Mouse (Mus musculus) intestine, embryonic 14.5 days (tissue): Measurements from ENCODE around the gene Trappc3l. TPM values are rescaled to one million over a fixed set of nuclear protein-coding genes. Genes with fewer than 3 reads are reported as not detected.

Source experiments
- ATAC-seq: fragments of 200-750 bp; cut with Nextera tagmentation; replicated peaks from 2 replicates; pipeline ENCODE4 v1.8.0; 2017; ENCODE audit warnings: low read depth, moderate number of reproducible peaks, moderate TSS enrichment, moderate library complexity; ENCODE audit not compliant: low FRiP score, low TSS enrichment
- DNase-seq: peaks from one replicate; pipeline ENCODE4 v3.0.0-alpha.2; 2018; ENCODE audit warnings: low spot score
- H3K27ac ChIP-seq: fragments of 300-500 bp; sonication (generic); 2 replicates; pipeline ENCODE4 v1.5.1; 2014; ENCODE audit warnings: low read depth, mild to moderate bottlenecking, control low read depth
- H3K27me3 ChIP-seq: fragments of 300-500 bp; sonication (generic); replicated peaks from 2 replicates; pipeline ENCODE4 v1.6.1; 2014; ENCODE audit warnings: low read length, control low read depth; ENCODE audit not compliant: control insufficient read depth, insufficient read depth
- H3K36me3 ChIP-seq: fragments of 300-500 bp; sonication (generic); 2 replicates; pipeline ENCODE4 v1.6.1; 2014; ENCODE audit warnings: low read length, control low read depth; ENCODE audit not compliant: control insufficient read depth, insufficient read depth
- H3K4me1 ChIP-seq: fragments of 300-500 bp; sonication (generic); replicated peaks from 2 replicates; pipeline ENCODE4 v1.6.1; 2014; ENCODE audit warnings: low read length, control low read depth, mixed read lengths; ENCODE audit not compliant: control insufficient read depth, insufficient read depth
- H3K4me2 ChIP-seq: fragments of 300-500 bp; sonication (generic); 2 replicates; pipeline ENCODE4 v1.6.1; 2014; ENCODE audit warnings: low read length
- H3K4me3 ChIP-seq: fragments of 300-500 bp; sonication (generic); 2 replicates; pipeline ENCODE4 v1.5.1; 2014; ENCODE audit warnings: low read depth, low read length, control low read depth, mixed read lengths
- H3K9ac ChIP-seq: fragments of 300-500 bp; sonication (generic); 2 replicates; pipeline ENCODE4 v1.6.1; 2014; ENCODE audit warnings: mild to moderate bottlenecking, low read length
- H3K9me3 ChIP-seq: fragments of 300-500 bp; sonication (generic); 2 replicates; pipeline ENCODE4 v1.6.1; 2016; ENCODE audit warnings: low read length, control low read depth; ENCODE audit not compliant: control insufficient read depth
- WGBS: fragments of 180-500 bp; shearing (Covaris S2); extraction: QIAGEN DNeasy Blood & Tissue Kit; methylation state at CpG from one replicate; pipeline ENCODE4 v1.1.7; 2014; 5-methylcytosine and 5-hydroxymethylcytosine counted together
- polyA plus RNA-seq: library from polyadenylated mRNA; unstranded; fragments of >200 nt; fragmentation: Nextera tagmentation; extraction: Ambion mirVana; gene quantifications from 2 replicates; pipeline ENCODE4 v1.2.1, GENCODE M21; 2014

The Trappc3l gene
- polyA plus RNA-seq, 1 experiment from 2014 or later = not detected

- Histone ChIP-seq H3K9ac (no peak overlapping the region), H3K27me3 (no peaks in the 10 kb centered on the region), H3K9me3 (no peaks in the 10 kb centered on the region), H3K36me3 (no peaks in the 10 kb centered on the region), H3K4me2 (no peak overlapping the region), H3K4me3 (no peak overlapping the region), H3K27ac (no peak overlapping the region), H3K4me1 (peaks cover 7% of the 10 kb centered on the region; the same call in 1 of the 2 replicates)
- ATAC-seq = no peak
- 82% methylated on average over 5 of the region's 5 CpGs for WGBS
- DNase-seq = no peak
These were observed 37.3 kb downstream of the Trappc3l start for GRCm38 (mm10) chr10:34074522-34075200.

GRCm38 (mm10) chr10:34086514-34086913, 49.1 kb downstream of the Trappc3l start:
- Histone ChIP-seq H3K27me3 (no peaks in the 10 kb centered on the region), H3K4me2 (no peak overlapping the region), H3K4me1 (no peaks in the 10 kb centered on the region), H3K4me3 (no peak overlapping the region), H3K9me3 (no peaks in the 10 kb centered on the region), H3K36me3 (no peaks in the 10 kb centered on the region), H3K9ac (no peak overlapping the region), H3K27ac (no peak overlapping the region)
- ATAC-seq (no peak), DNase-seq (no peak)
- WGBS = 66% methylated on average over 1 of the region's 1 CpGs

- H3K4me3 ChIP-seq = no peak overlapping the region
- no peak overlapping the region for H3K27ac ChIP-seq
- no peak overlapping the region for H3K9ac ChIP-seq
- H3K27me3 ChIP-seq = no peaks in the 10 kb centered on the region
- DNase-seq = no peak
- WGBS = 84% methylated on average over 2 of the region's 2 CpGs
- no peak for ATAC-seq
- no peak overlapping the region for H3K4me2 ChIP-seq
- no peaks in the 10 kb centered on the region for H3K36me3 ChIP-seq
- no peaks in the 10 kb centered on the region for H3K9me3 ChIP-seq
- H3K4me1 ChIP-seq = no peaks in the 10 kb centered on the region
These were observed 51.1 kb downstream of the Trappc3l start for GRCm38 (mm10) chr10:34088515-34088914.

- no peaks in the 10 kb centered on the region for H3K27me3 ChIP-seq
- H3K27ac ChIP-seq = no peak overlapping the region
- no peak overlapping the region for H3K4me3 ChIP-seq
- no peak for ATAC-seq
- H3K9me3 ChIP-seq = no peaks in the 10 kb centered on the region
- no peak for DNase-seq
- no peak overlapping the region for H3K4me2 ChIP-seq
- 63% methylated on average over 3 of the region's 3 CpGs for WGBS
- no peaks in the 10 kb centered on the region for H3K4me1 ChIP-seq
- H3K36me3 ChIP-seq = no peaks in the 10 kb centered on the region
- no peak overlapping the region for H3K9ac ChIP-seq
These were observed 52.1 kb downstream of the Trappc3l start for GRCm38 (mm10) chr10:34089517-34089916.

GRCm38 (mm10) chr10:34090481-34090880, 53.1 kb downstream of the Trappc3l start:
- Histone ChIP-seq H3K36me3 (no peaks in the 10 kb centered on the region), H3K27ac (no peak overlapping the region), H3K9me3 (no peaks in the 10 kb centered on the region), H3K4me1 (no peaks in the 10 kb centered on the region), H3K27me3 (no peaks in the 10 kb centered on the region), H3K9ac (no peak overlapping the region), H3K4me2 (no peak overlapping the region), H3K4me3 (no peak overlapping the region)
- DNase-seq (no peak), ATAC-seq (no peak)
- WGBS = 81% methylated on average over 1 of the region's 1 CpGs

- ATAC-seq (no peak), DNase-seq (no peak)
- H3K9me3 ChIP-seq = no peaks in the 10 kb centered on the region
- H3K9ac ChIP-seq = no peak overlapping the region
- H3K4me1 ChIP-seq = 0 out of 2 replicates have a peak, but pooled peaks cover 3% of the 10 kb centered on the region
- WGBS = 51% methylated on average over 5 of the region's 5 CpGs
- H3K4me3 ChIP-seq = no peak overlapping the region
- no peaks in the 10 kb centered on the region for H3K27me3 ChIP-seq
- H3K27ac ChIP-seq = no peak overlapping the region
- no peaks in the 10 kb centered on the region for H3K36me3 ChIP-seq
- no peak overlapping the region for H3K4me2 ChIP-seq
These were observed 54.5 kb downstream of the Trappc3l start for GRCm38 (mm10) chr10:34091888-34092287.

GRCm38 (mm10) chr10:34095147-34095546, 57.8 kb downstream of the Trappc3l start:
- Histone ChIP-seq H3K36me3 (no peaks in the 10 kb centered on the region), H3K27ac (no peak overlapping the region), H3K9ac (no peak overlapping the region), H3K4me2 (peak overlapping the region; percentile 42; the same call in 1 of the 2 replicates), H3K4me3 (no peak overlapping the region), H3K4me1 (0 out of 2 replicates have a peak, but pooled peaks cover 3% of the 10 kb centered on the region), H3K9me3 (no peaks in the 10 kb centered on the region), H3K27me3 (no peaks in the 10 kb centered on the region)
- ATAC-seq (no peak), DNase-seq (no peak)
- 78% methylated on average over 2 of the region's 2 CpGs for WGBS

- ATAC-seq = no peak
- Histone ChIP-seq H3K36me3 (no peaks in the 10 kb centered on the region), H3K27ac (no peak overlapping the region), H3K27me3 (no peaks in the 10 kb centered on the region), H3K4me2 (peak overlapping the region; percentile 42), H3K4me1 (0 out of 2 replicates have a peak, but pooled peaks cover 3% of the 10 kb centered on the region), H3K9me3 (no peaks in the 10 kb centered on the region), H3K4me3 (peak overlapping the region; percentile 20), H3K9ac (peak overlapping the region; percentile 23)
- 64% methylated on average over 12 of the region's 12 CpGs for WGBS
- no peak for DNase-seq
These were observed 58.6 kb downstream of the Trappc3l start for GRCm38 (mm10) chr10:34095964-34096363.

GRCm38 (mm10) chr10:34096418-34096883, 59.1 kb downstream of the Trappc3l start, which contains the start of gene Calhm5:
Gene Calhm5, minus strand, starts transcription at chr10:34096519.
- ATAC-seq (peak; percentile 74; the same call in 1 of the 2 replicates), DNase-seq (no peak)
- 17% methylated on average over 9 of the region's 9 CpGs for WGBS
- H3K4me1 ChIP-seq = 0 out of 2 replicates have a peak, but pooled peaks cover 3% of the 10 kb centered on the region
- peak within 1 kb of the TSS; percentile 42 for H3K4me2 ChIP-seq
- no peaks in the 10 kb centered on the region for H3K27me3 ChIP-seq
- peak within 1 kb of the TSS; percentile 20 for H3K4me3 ChIP-seq
- peak within 1 kb of the TSS; percentile 23 for H3K9ac ChIP-seq
- no peaks in the 10 kb centered on the region for H3K9me3 ChIP-seq
- H3K27ac ChIP-seq = no peak within 1 kb of the TSS
- no peaks in the 10 kb centered on the region for H3K36me3 ChIP-seq
